Mouse (Mus musculus): ENCODE data around the gene Mtr.

Gene Mtr

GRCm38 (mm10) chr13:12257391-12258380 lies at the start of gene Mtr:
TSS of gene Mtr (minus strand) at chr13:12258113.
- DNase-seq (ENCODE audit: low read depth, low spot score), result peak; percentile 87

- no peak for DNase-seq (ENCODE audit: low read depth, low spot score)
Measured at GRCm38 (mm10) chr13:12307286-12307685, 49.4 kb upstream of the Mtr start.

GRCm38 (mm10) chr13:12305540-12305939 lies 47.6 kb upstream of the Mtr start:
- no peak for DNase-seq (ENCODE audit: low read depth, low spot score)

- DNase-seq (ENCODE audit: low read depth, low spot score), result no peak
Measured at GRCm38 (mm10) chr13:12304991-12305390, 47.1 kb upstream of the Mtr start.

GRCm38 (mm10) chr13:12297777-12298176 lies 39.9 kb upstream of the Mtr start:
- no peak for DNase-seq (ENCODE audit: low read depth, low spot score)

- no peak for DNase-seq (ENCODE audit: low read depth, low spot score)
Measured at GRCm38 (mm10) chr13:12296701-12297100, 38.8 kb upstream of the Mtr start.

- no peak for DNase-seq (ENCODE audit: low read depth, low spot score)
Measured at GRCm38 (mm10) chr13:12293810-12294209, 35.9 kb upstream of the Mtr start.

GRCm38 (mm10) chr13:12290700-12291099 lies 32.8 kb upstream of the Mtr start:
- no peak for DNase-seq (ENCODE audit: low read depth, low spot score)

GRCm38 (mm10) chr13:12284528-12284927 lies 26.6 kb upstream of the Mtr start:
- DNase-seq (ENCODE audit: low read depth, low spot score), result no peak

GRCm38 (mm10) chr13:12283826-12284225 lies 25.9 kb upstream of the Mtr start:
- DNase-seq (ENCODE audit: low read depth, low spot score), result no peak

- no peak for DNase-seq (ENCODE audit: low read depth, low spot score)
Measured at GRCm38 (mm10) chr13:12274721-12275120, 16.8 kb upstream of the Mtr start.

- no peak for DNase-seq (ENCODE audit: low read depth, low spot score)
Measured at GRCm38 (mm10) chr13:12274220-12274619, 16.3 kb upstream of the Mtr start.

GRCm38 (mm10) chr13:12272953-12273352 lies 15.0 kb upstream of the Mtr start:
- peak; percentile 36 for DNase-seq (ENCODE audit: low read depth, low spot score)

- no peak for DNase-seq (ENCODE audit: low read depth, low spot score)
Measured at GRCm38 (mm10) chr13:12267971-12268370, 10.1 kb upstream of the Mtr start.

- no peak for DNase-seq (ENCODE audit: low read depth, low spot score)
Measured at GRCm38 (mm10) chr13:12267097-12267496, 9.2 kb upstream of the Mtr start.

- DNase-seq (ENCODE audit: low read depth, low spot score), result no peak
Measured at GRCm38 (mm10) chr13:12263996-12264395, 6.1 kb upstream of the Mtr start.

GRCm38 (mm10) chr13:12261505-12261904 lies 3.6 kb upstream of the Mtr start:
- DNase-seq (ENCODE audit: low read depth, low spot score), result no peak

- DNase-seq (ENCODE audit: low read depth, low spot score), result no peak
Measured at GRCm38 (mm10) chr13:12256871-12257390, 982 bp downstream of the Mtr start.

- no peak for DNase-seq (ENCODE audit: low read depth, low spot score)
Measured at GRCm38 (mm10) chr13:12255911-12256705, 1.8 kb downstream of the Mtr start.

GRCm38 (mm10) chr13:12250496-12250895 lies 7.4 kb downstream of the Mtr start:
- no peak for DNase-seq (ENCODE audit: low read depth, low spot score)

GRCm38 (mm10) chr13:12249195-12249898 lies 8.6 kb downstream of the Mtr start:
- no peak for DNase-seq (ENCODE audit: low read depth, low spot score)

GRCm38 (mm10) chr13:12245938-12246337 lies 12.0 kb downstream of the Mtr start:
- no peak for DNase-seq (ENCODE audit: low read depth, low spot score)
